Mouse (Mus musculus): ENCODE data around the gene Bcl2l12. TPM values are rescaled to one million over a fixed set of nuclear protein-coding genes. Genes with fewer than 3 reads are reported as not detected.

Bcl2l12 gene
- polyA plus RNA-seq, 1 experiment = 16.0 TPM

DNA sequence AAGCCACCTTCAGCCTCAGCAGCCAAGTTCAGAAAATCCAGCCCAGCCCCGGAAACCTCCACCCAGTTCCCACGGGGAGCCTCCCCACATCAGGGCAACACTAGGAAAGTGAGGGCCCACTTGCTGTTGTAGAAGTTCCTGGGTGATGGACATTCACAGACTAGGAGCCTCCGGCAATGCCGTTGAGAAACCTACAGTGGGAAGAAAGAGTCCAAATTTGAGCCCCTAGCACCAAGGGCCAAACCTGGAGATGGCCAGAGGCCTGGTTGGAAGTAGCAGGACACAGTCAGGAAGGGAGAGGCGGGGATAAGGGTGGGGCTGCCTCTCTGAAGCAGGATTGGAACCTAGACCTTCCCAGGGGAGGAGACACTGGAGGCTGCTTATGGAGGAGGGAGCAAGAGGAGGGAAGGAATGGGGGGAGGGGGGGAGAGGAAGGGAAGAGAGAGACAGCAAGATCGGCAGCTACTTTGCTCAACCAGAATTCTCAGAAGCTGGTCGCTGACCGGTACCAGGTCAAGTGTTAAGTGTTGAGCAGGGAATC is 20.6 kb upstream of the Bcl2l12 start:
- no peak overlapping the region for H3K27ac ChIP-seq (ENCODE audit: insufficient read depth, low read depth, low read length)
- H3K4me1 ChIP-seq (ENCODE audit: control insufficient read depth, insufficient read depth, low read length) = peaks cover 21% of the 10 kb centered on the region
- peak overlapping the region; percentile 26; the same call in 1 of the 2 replicates for H3K4me3 ChIP-seq (ENCODE audit: insufficient read depth, low read length)
- TF ChIP-seq CTCF (IDR thresholded peaks at IDR 0.05; ENCODE audit: low read depth, low read length) = no peak

DNA sequence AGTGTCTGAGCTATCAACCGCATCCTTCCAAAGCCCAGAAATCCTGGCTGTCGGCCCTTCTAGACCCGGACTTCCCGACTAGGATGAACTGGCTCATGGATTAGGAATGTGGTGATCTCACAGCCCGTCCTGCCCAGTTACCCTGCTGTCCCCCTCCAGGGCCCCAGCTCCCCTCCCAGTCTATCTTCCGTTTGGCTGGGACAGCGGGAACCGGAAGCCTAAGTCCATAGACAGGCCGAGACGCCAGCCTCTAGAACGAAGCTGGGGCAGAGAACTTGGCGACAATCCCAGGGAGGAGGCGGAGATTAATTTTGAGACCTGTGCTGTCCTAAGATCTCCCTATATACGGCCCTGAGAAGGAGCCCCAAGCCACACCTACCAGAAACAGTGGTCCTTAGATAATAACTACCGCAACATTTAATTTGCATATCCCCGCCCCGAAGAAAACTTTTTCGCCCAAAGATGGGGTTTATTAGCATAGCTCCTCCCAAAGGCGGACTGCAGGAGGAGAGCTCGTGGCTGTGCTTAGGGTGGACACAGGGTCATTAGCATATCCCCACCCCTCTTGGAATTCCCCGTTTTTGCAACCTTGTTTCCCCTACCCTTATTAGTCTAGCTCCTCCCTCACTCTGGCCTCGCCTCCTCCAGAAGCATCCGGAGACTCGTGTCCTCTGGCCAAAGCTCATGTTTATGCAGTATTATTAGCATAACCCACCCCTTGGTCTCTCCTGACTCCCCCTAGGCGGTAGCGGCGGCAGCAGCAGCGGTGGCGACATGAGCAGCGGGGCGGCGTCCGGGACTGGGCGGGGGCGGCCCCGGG is 18.9 kb upstream of the Bcl2l12 start, which contains the start of gene Rras:
TSS of gene Rras (plus strand) at position 720 of the 820 bp plus-strand sequence.
- Histone ChIP-seq H3K4me1 (ENCODE audit: control insufficient read depth, insufficient read depth, low read length) (peaks cover 20% of the 10 kb centered on the region), H3K4me3 (ENCODE audit: insufficient read depth, low read length) (peak within 1 kb of the TSS; percentile 69), H3K27ac (ENCODE audit: insufficient read depth, low read depth, low read length) (peak within 1 kb of the TSS; percentile 91)
- TF ChIP-seq POLR2A (IDR thresholded peaks at IDR 0.05; ENCODE audit: borderline replicate concordance, low read depth, low read length) (0 out of 2 replicates have a peak, but pooled peaks have one; percentile 49), CTCF (IDR thresholded peaks at IDR 0.05; ENCODE audit: low read depth, low read length) (no peak)

DNA sequence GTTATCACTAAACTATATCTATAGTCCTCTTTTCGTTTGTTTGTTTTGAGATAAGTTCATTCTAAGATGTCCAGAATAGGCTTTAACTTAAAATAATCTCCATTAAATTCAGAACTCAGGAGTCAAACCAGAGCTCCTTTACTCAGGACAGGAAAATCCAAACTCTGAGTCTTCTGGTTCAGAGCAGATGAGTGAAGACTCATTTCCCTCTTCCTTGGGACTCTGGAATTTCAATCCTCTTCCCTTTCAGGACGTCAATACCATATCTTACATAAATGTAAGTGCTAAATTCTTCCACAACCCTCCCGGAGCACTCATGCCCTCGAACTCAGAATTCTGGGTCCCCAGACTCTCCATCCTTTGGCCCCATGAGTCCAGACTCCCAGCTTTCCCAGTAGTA is 18.2 kb upstream of the Bcl2l12 start:
- H3K27ac ChIP-seq (ENCODE audit: insufficient read depth, low read depth, low read length) = peak overlapping the region; percentile 91
- TF ChIP-seq CTCF (IDR thresholded peaks at IDR 0.05; ENCODE audit: low read depth, low read length) = no peak
- no peak for TF ChIP-seq POLR2A (IDR thresholded peaks at IDR 0.05; ENCODE audit: borderline replicate concordance, low read depth, low read length)
- H3K4me1 ChIP-seq (ENCODE audit: control insufficient read depth, insufficient read depth, low read length) = peaks cover 20% of the 10 kb centered on the region
- H3K4me3 ChIP-seq (ENCODE audit: insufficient read depth, low read length) = peak overlapping the region; percentile 69

DNA sequence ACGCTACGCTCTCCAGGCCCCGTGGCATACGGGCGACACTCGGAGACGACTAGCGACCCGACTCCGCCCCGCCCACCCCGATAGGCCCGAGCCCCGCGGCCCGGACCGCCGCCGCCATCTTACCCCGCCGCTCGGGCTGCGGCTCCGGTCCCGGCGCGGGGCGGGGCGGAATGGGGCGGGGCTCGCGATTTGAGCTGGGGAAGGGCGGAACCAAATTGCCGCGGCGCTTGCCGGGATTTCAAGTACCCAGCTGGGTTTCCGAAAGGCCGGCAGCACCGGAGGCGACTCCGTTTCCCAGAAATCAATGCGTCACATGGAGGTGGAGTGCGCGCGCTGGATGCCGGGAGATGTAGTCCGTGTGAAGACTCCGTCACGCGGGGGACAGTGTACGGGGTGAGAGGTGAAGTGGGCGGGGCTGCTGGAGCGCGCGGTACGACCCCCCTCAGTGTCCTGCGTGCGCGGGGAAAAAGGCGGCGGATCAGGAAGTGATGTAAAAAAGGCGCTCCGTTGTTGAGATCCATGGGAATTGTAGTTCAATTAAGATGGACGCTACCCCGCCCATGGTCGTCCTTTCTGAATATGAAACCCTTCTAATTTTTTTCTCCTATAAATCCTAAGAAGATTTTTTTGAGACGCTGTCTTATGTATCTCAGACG is 17.6 kb upstream of the Bcl2l12 start, which contains the start of gene Scaf1:
TSS of gene Scaf1 (minus strand) at position 407 of the 656 bp plus-strand sequence.
- Histone ChIP-seq H3K4me3 (ENCODE audit: insufficient read depth, low read length) (peak within 1 kb of the TSS; percentile 69), H3K4me1 (ENCODE audit: control insufficient read depth, insufficient read depth, low read length) (peaks cover 20% of the 10 kb centered on the region), H3K27ac (ENCODE audit: insufficient read depth, low read depth, low read length) (peak within 1 kb of the TSS; percentile 91)
- TF ChIP-seq POLR2A (IDR thresholded peaks at IDR 0.05; ENCODE audit: borderline replicate concordance, low read depth, low read length) (no peak), CTCF (IDR thresholded peaks at IDR 0.05; ENCODE audit: low read depth, low read length) (no peak)

DNA sequence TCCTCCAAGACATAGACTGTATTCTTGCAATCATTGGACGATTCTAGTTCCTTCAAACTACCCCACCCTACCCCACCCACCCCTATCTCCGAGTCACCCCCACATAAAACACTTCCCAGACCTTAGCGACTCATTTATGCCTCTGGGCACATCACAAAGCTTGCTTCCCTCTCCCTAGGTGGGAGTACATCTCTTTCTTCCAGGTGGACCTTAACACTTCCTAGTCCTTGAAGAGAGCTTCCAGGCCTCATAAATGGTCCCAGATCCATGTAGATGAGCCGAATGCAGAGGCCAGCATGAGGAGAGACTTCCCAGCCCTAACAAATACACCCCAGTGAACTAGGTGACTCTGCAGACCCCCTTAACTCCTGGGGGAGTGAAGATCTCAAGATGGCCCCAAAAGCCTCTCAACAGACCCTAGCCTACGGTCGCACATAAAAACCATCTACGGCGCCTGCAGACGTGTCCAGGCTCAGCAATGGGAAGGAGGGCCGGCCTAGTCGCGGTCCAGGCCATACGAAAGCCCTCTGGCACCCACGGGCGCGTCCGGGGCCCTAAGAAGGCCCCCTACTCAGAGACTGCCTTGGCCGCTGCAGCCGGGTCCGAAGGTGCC is 16.9 kb upstream of the Bcl2l12 start:
- Histone ChIP-seq H3K4me1 (ENCODE audit: control insufficient read depth, insufficient read depth, low read length) (peaks cover 20% of the 10 kb centered on the region), H3K4me3 (ENCODE audit: insufficient read depth, low read length) (peak overlapping the region; percentile 69), H3K27ac (ENCODE audit: insufficient read depth, low read depth, low read length) (peak overlapping the region; percentile 66)
- TF ChIP-seq POLR2A (IDR thresholded peaks at IDR 0.05; ENCODE audit: borderline replicate concordance, low read depth, low read length) (no peak), CTCF (IDR thresholded peaks at IDR 0.05; ENCODE audit: low read depth, low read length) (no peak)

DNA sequence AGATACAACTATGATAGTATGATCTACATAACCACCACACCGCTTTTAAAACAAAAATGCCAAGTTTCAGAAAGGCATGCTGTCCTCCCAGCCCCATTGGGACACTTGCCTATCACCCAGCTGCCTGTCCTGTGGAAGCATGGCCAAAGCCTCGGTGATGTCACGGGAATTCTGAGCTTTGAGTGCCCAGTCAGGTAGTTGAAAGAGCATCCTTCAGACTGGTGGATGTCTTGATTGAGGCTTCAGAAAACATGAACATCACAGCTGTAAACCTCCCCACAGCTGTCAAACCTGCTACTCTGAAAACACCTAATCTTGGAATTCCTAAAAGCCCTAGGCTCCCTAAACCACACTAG is 15.6 kb upstream of the Bcl2l12 start:
- Histone ChIP-seq H3K4me1 (ENCODE audit: control insufficient read depth, insufficient read depth, low read length) (peaks cover 14% of the 10 kb centered on the region), H3K27ac (ENCODE audit: insufficient read depth, low read depth, low read length) (no peak overlapping the region), H3K4me3 (ENCODE audit: insufficient read depth, low read length) (no peak overlapping the region)
- TF ChIP-seq CTCF (IDR thresholded peaks at IDR 0.05; ENCODE audit: low read depth, low read length) = no peak
- TF ChIP-seq POLR2A (IDR thresholded peaks at IDR 0.05; ENCODE audit: borderline replicate concordance, low read depth, low read length) = no peak

DNA sequence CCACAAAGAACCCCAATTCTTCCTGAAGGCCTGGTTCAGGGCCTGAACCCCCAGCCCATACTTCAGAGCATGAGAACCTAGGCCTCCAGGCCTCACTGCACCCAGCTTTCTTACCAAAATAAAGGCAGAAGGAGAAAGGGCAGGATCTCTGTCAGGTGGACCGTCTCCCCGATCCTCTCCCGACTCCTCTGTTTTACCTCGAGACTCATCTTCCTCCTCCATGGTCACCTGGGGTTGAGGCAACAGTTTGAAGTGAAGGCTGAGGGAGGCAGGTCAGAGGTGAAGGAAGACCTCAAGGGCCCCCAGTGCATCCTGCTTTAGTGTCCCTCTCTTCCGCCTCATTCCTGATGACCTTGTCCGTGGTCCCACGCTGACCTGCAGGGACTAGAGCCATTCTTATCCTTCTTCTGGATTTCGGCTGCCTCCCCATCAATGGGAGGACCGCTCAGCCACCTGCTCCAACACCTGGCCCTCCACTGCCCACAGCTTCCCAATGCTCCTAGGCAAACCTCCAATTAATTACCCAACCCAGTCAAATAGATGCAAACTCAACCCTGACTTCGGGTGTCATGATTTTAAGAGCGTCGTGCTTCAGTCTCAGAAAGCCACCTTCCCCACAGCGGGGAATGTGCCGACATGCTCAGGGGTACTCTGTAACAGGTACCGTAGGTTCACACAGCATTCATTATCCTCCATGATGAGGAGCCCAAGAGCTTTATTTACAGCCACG is 15.0 kb upstream of the Bcl2l12 start:
- TF ChIP-seq POLR2A (IDR thresholded peaks at IDR 0.05; ENCODE audit: borderline replicate concordance, low read depth, low read length) (no peak), CTCF (IDR thresholded peaks at IDR 0.05; ENCODE audit: low read depth, low read length) (no peak)
- H3K4me1 ChIP-seq (ENCODE audit: control insufficient read depth, insufficient read depth, low read length) = peaks cover 8% of the 10 kb centered on the region
- no peak overlapping the region for H3K27ac ChIP-seq (ENCODE audit: insufficient read depth, low read depth, low read length)
- no peak overlapping the region for H3K4me3 ChIP-seq (ENCODE audit: insufficient read depth, low read length)

DNA sequence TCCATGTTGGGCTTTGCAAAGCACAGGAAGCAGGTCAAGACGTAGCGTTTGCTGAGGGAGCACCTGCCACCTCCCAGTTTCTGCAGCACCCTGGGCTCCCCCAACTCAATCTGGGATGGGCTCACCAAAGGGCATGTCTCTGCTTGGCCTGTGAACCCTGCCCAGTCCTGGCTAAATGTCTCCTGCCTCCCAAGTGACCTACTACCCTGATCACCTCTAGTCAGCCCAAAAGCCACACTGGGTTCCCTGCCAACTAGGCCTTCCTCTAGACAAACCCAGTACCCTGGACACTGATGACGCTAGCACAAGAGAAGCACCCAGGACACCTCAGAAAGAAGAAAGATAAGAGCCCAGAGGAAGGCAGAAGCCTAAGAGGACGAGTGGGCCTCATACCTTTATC is 14.3 kb upstream of the Bcl2l12 start:
- H3K4me1 ChIP-seq (ENCODE audit: control insufficient read depth, insufficient read depth, low read length) = peaks cover 5% of the 10 kb centered on the region
- TF ChIP-seq POLR2A (IDR thresholded peaks at IDR 0.05; ENCODE audit: borderline replicate concordance, low read depth, low read length) (no peak), CTCF (IDR thresholded peaks at IDR 0.05; ENCODE audit: low read depth, low read length) (no peak)
- no peak overlapping the region for H3K27ac ChIP-seq (ENCODE audit: insufficient read depth, low read depth, low read length)
- no peak overlapping the region for H3K4me3 ChIP-seq (ENCODE audit: insufficient read depth, low read length)

DNA sequence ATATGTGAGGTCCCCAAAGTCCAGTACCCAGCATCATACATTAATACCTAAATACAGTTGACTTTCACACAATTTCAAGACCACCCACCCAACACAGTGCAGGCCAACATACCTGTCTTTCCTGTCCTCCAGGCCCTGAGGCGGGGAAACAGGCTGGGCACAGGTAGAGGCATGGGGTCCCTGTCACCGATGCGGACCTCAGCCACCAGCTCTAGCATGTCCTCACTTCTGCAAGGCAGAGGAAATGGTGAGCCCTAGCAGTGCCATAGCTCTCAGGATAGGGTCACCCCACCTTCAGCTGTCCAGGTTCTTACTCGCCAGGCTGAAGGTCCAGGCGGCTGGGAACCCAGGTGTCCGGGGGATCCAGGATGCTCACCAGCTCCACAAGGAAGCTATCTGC is 13.5 kb upstream of the Bcl2l12 start:
- Histone ChIP-seq H3K27ac (ENCODE audit: insufficient read depth, low read depth, low read length) (no peak overlapping the region), H3K4me1 (ENCODE audit: control insufficient read depth, insufficient read depth, low read length) (peaks cover 5% of the 10 kb centered on the region), H3K4me3 (ENCODE audit: insufficient read depth, low read length) (no peak overlapping the region)
- TF ChIP-seq POLR2A (IDR thresholded peaks at IDR 0.05; ENCODE audit: borderline replicate concordance, low read depth, low read length) (no peak), CTCF (IDR thresholded peaks at IDR 0.05; ENCODE audit: low read depth, low read length) (no peak)

All from bone marrow macrophage, adult 2 months (primary cell).